Mouse (Mus musculus) retina, adult 2 months (tissue): ENCODE measurements around the gene Herc2.
"Not testable (repeated sequence)": the region's sequence is repeated elsewhere in the genome, so short reads cannot be mapped to it uniquely, and the experiment has no call there.

Experiments used
- DNase-seq: peaks from one replicate; pipeline ENCODE4 v3.0.0-alpha.2; 2012; ENCODE audit warnings: low read depth, low spot score

Herc2 gene

DNA sequence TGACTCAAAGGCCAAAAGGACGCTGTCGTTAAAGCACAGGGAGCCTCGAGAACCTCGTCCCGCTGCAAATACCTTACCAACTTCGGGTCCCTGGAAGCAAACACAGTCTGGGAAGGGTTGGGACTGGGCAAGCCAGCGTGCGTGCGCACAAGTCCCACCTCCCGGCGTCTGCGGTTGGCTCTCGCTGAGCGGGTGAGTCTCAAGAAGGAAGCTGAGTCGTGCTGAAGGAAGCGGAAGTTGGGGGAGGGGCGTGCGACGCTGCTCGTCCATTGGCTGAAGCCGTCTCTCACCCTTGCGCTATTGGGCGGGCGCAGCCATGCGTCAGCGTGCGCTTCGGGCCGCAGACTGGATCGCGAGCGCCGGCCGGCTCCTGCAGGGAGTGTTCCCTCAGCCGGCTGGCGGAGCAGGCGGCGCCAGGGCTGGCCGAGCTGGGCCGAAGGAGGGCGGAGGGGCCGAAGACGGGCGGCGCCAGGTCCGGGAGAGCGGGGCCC is at the start of gene Herc2:
TSS of gene Herc2 (plus strand) at position 366 of the 491 bp plus-strand sequence.
- peak; percentile 96 for DNase-seq

DNA sequence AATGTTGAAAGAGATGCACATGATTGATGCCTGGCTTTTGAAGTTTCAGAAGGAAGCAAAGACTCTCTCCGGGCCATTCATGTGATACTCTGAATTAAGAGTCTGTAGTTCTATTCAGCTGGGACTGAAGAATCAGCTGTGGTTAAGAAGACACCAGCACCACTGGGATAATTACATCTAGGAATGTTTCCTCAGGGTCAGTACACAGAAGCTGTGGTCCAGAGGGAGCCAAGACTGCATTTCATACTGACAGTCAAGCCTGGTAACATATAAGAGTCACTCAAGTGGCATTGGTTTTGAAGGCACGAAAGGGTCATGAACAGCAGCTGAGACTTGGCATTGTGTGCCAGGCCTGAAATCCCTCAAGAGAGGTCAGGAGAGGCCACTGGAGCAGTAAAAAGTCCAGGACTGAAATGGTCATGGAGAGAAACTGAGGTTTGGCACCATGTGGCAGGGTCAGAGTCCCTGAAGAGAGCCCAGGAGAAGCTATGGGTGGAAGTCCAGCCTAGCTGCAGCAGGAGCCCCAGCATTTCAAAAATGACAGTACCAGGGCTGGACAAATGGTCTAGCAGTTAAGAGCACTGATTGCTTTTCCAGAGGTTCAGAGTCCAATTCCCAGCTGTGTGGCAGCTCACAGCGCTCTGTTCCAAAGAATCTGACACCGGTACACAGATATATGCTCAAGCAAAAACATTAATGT is 39.5 kb upstream of the Herc2 start:
- DNase-seq, result no peak

DNA sequence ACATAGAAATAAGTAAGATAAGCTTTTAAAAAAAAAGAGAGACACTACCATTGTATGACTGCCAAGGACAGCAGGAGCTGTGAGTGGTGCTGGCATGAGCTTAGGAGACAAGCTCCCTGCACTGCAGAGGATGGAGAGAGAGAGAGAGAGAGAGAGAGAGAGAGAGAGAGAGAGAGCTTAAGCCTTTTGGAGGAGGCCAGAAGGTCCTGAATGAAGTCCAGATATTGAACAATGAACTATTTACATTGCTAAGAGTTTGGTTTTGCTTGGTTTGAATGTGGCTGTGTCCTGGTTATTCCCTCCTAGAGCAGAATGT is 39.0 kb upstream of the Herc2 start:
- no peak for DNase-seq

DNA sequence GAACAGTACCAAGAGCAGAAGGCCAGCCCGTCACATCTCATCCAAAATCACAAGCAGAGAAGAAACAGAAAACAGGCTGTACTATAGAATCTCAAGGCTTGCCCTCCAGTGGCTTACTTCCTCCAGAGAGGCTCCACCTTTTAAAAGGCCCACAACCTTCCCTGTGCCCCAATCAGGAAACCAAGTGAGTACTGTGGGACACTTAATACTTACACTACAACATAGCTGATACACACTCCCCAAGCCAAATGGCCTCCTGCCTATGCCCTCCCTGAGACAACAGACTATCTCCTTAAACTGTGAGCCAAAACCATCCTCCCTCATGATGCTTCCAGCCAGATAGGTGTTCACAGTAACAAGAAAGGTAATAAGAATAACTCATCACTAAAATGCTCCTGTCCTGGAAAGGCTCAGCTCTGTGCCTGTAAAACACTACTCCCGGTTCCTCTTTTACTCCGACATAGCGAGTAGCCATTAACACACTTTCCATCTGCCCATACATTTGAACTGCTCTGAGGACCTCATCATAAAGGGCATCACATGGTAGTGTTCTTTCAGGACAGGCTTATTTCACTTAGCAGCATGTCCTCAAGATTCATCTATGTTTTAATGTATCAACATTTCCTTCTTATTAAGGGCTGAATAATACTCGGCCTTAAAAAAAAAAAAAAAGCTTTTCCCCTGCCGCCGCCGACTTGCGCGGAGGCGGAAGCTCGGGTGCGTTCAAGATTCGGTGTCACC is 36.6 kb upstream of the Herc2 start:
- no peak for DNase-seq

DNA sequence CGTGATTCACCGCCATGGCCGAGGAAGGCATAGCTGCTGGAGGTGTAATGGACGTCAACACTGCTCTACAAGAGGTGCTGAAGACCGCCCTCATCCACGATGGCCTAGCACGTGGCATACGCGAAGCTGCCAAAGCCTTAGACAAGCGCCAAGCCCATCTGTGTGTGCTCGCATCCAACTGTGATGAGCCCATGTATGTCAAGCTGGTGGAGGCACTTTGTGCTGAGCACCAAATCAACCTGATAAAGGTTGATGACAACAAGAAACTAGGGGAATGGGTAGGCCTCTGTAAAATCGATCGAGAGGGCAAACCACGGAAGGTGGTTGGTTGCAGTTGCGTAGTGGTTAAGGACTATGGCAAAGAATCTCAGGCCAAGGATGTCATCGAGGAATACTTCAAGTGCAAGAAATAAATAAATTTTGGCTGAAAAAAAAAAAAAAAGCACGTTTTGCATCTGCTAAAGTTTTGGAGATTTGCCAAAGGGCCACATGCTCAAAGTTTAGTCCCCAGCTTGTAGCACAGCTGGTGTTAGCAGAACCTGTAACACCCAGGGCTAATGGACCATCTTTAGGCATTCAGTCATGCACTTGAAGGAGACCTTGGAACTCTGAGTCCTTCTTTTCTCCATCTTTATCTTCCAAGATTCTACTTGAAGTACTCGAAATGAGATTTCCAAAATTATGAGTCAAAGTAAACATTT is 35.8 kb upstream of the Herc2 start:
- DNase-seq, result not testable (repeated sequence)

DNA sequence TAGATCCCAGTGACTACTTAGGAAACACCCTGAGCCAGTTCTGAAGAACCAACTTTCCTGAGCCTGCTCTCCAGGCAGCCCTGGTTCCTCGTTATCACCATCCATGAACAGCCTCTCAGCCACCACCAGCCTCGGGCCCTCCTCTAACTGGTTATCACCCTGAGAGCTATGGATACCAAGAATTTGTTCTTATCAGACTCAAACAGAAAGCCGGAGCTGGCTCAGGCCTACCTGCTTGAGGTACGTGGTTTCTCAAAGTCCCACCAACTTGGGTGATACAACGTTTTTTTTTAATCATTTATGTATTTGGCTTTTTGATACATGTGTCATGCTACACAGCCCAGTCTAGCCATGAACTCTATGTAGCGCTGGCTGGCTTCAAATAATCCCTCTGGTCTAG is 34.8 kb upstream of the Herc2 start:
- no peak for DNase-seq

DNA sequence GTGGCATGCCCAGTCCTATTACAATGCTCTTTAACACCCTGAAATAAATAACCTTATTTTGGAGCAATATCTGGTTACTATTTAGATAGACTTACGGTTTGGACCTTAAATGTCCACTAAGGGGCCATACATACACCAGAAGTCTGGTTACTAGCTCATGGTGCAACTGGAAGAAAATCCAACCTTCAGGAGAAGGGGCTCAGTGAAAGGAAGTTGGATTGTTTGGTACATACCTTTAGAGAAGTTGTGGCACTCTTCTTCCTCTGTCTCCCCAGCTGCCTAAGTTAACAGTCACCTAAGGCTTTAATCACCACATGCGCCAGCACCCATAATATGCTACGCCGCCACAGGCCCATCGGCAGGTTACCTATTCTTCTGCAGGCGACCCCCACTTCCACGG is 34.2 kb upstream of the Herc2 start:
- DNase-seq, result no peak

DNA sequence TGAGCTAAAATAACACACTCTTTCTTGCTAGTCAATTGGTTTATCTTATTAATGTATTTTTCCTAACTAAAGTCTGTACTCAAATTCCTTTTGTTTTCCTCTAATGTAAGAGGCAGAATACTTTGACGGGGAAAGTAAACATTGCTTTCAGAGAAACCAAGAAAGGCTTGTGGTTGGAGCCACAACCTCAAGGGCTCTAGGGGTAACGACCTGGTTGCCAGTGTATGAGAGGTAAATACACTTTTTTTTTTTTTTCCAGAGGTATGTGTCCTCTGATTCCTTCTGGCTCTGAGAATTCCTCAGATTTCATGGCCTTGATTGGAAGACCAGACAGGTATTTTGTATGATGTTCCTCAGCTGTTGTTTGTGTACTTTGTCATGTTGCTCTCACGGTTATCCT is 32.2 kb upstream of the Herc2 start:
- no peak for DNase-seq

DNA sequence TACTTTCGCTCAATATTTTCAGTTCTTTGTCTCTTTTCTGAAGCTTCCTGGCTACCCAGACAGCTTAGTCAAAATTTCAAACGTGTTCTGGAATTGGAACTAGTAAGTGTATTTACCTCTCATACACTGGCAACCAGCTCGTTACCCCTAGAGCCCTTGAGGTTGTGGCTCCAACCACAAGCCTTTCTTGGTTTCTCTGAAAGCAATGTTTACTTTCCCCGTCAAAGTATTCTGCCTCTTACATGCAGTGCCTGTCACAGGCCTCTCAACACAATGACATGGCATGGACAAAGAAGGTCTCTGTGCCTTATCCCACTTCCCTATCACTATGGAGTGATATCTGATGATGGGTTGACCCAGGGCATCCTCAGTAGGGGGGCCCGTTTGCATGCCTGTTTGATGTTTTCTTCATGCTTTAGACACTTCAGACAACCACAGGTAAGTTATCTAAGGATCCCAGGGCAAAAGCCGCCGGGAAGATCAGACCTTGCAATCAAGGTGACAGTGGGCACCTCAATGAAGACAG is 31.5 kb upstream of the Herc2 start:
- DNase-seq, result no peak

DNA sequence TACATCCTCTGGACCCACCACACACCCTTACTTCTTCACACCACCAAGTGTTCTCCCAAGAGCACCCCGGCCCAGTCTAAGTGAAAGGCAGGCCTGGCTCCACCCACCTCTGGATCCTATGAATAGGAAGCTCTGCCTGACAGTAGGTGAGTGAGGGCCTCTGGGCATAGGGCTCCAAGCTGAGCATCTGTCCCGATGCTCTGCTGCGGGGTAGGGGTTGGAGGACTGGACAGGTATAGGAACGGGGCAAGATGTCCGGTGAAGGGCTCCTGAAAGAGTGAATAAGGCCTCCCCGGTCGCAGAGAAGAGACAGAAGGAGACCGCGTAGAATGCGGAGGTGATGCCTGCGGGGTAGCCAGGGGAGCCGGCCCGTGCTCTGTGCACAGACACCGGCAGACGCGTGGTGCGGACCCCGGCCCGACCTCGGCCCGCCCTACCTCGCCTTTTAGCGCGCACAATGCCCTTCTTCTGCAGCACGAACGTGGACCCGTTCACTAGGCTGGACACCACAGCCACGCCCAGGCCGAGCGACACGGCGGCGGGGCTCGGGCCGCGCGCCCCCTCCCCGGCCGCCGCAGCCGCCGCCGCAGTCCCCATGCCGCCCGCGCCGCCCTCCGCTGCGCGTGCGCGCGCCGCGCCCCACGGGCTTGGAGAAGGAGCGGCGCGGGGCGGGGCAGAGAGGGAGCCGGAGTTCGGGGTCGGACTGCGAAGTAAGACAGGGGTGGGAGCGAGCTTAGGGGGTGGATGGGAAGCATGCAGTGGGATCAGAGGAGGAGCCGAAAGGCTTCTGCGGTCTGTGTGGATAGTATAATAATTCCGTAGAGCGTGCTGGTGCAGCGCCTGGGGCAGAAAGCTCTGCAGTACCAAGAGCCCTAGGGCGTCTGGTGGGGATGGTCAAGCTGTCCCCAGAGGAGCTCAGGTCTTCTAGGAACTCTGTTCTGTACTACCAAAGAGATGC is 30.7 kb upstream of the Herc2 start:
- DNase-seq, result peak; percentile 37

DNA sequence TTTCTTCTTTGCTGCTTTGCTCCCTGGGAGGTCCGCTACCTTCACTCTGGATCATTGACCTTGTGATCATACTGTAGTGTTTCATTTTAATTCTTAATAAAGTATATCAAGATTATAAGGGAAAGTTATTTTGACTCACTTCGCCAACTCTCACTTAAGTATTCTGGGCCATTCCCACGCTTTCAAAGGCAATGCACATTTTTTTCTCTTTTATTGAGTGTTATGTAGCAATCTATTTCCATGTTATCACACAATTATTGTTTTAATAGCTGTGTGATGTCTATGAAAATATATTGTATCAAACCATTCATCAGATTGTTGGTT is 30.1 kb upstream of the Herc2 start, which contains the start of gene Nipa1:
TSS of gene Nipa1 (minus strand) at position 25 of the 324 bp plus-strand sequence.
- no peak for DNase-seq

DNA sequence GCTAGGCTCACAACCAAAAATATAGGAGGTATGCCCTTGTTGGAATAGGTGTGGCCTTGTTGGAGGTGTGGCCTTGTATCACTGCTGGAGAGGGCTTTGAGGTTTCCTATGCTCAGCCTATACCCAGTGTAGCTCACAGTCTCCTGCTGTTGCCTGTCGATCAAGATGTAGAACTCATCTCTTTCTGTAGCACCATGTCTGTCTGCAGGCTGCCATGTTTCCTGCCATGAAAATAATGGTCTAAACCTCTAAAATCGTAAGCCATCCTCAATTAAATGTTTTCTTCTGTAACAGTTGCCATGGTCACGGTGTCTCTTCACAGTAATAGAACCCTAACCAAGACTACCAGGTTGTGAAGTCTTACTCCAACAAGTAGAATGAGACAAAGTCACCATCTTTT is 26.4 kb upstream of the Herc2 start:
- no peak for DNase-seq

DNA sequence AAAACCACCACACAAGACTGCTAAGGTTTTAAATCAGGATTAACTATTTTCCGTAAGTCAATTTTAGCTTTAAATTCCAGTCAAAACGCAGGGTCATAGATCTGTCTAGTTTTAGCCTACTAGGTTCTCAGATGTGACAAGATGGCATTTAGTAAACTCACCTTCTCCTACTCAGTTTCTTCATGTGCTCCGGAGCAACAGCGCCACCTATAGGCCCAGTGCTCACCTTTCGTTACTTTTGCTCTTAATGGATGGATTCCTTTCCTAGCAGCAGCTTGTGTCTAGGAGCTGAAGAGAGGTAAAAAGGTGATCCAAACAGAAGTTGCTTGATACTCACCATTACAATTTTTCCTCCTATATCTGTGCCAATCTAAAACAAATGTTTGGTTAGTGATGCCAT is 7.6 kb upstream of the Herc2 start:
- DNase-seq, result peak; percentile 51

DNA sequence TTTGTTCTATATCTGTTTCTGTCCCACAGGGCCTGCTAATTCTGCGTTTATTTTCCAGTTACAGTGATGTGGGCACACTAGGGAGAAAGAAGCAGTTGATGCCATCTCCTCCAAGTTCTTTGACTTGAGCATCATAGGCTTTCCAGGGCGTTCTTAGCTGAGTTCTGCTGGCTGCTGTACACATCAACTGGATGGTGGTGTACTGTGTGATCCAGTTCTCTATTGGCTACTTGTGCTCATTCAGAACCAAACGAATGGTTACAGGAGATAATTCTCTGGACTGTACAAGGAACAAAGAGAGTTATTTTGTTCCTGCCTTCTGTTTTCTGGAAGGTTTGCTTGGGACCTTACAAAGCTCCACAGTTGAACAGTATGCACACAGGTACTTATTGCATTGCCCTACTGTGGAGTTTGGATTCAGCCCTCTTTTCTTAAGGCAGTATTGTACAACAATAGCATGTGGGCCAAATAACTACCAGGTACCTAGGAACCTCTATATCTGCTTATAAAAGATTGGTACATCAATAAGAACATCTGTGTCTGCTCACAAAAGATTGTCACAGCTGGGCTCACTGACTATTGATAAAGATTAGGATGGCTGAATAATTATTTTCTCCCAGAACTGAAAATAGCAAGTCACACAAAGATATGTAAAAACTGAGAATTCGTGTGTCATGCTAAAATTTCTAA is 6.3 kb upstream of the Herc2 start:
- DNase-seq, result no peak

DNA sequence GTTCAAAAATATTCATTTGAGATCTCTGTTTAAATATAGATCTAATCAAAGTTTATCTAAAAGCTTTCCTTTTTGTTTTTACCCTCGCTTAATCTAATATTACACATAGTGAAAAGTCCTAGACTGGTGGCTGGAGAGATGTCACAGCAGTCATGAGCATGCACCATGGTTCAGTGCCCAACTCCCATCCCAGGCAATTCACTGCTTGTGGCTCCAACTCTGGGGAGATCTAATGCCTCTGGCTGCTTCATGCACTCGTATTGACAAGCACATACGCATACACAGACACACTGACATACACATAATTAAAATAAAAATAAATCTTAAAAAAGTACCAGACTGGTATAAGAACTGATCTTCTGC is 5.7 kb upstream of the Herc2 start:
- no peak for DNase-seq

DNA sequence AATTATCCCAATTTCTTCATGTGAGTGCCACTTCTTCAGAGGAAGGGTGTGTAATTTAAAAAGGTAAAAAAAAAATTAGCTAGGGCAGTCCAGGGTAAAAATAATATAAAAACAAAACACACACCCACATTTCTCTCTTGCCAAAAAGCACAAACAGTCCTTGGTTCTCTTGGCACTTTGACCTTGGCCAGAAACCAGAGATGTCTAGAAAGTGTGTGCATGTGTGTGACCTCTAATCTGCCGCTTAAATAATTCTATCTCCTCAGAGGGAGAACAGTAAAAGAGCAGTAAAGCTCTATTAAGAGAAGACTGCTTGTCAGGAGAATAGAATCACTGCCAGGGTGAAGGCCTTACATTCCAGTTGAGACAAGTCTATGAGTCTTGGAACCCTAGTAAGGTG is 2.8 kb upstream of the Herc2 start:
- DNase-seq, result no peak

DNA sequence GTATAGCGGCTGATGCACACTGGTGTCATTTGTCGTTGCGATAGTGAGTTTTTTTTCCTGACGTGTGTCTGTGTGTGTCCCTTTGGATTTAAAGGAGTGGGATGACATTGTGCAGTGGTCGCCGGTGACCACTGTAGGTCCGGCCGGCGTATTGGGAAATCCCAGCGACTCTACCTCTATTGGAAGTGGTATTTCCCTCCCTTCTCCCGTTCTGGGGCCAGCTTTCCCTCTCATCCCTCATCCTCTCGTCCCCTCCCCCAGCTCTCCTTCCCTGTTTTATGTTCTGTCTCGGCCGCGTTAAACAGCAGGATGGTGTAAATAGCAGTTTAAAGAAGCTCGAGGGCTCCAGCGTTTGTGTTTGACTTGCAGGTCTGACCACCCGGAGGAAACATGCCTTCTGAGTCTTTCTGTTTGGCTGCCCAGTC is 503 bp downstream of the Herc2 start:
- DNase-seq, result no peak

DNA sequence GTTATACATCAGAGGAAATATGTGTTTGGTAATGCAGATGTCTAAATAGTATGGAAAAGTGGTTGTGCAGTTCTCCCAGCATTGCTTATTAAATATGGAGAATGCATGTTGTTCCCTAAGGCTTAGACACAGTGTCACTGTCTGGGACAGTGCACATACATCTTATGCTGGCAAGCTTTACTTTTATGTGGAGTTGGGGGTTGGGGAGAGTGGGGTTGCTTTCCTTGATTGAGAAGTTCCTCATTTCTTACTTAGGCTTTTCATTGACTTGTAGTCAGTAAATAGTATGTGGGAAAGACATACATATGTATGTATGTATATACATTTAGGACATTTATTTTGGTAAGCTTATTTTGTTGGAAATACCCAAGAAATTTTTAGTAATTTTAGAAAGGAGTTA is 3.0 kb downstream of the Herc2 start:
- no peak for DNase-seq

DNA sequence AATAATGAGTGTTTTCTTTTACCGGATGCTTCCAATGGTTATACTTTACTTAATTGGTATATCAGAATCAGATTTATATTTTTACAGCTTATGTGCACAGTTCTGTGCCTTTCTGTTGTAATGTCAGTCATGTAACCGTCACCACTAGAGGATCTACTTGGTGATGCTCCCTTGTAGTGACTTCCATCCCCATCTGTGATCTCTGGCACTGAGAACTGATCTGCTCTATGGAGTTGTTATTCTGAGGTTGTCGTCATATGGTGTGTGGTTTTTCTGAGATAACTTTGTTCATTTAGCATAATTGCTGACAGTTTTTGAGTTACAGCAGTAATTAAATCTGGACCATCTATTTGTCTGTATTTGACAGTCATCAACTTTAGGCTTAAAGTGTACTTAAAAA is 5.3 kb downstream of the Herc2 start:
- DNase-seq, result no peak

DNA sequence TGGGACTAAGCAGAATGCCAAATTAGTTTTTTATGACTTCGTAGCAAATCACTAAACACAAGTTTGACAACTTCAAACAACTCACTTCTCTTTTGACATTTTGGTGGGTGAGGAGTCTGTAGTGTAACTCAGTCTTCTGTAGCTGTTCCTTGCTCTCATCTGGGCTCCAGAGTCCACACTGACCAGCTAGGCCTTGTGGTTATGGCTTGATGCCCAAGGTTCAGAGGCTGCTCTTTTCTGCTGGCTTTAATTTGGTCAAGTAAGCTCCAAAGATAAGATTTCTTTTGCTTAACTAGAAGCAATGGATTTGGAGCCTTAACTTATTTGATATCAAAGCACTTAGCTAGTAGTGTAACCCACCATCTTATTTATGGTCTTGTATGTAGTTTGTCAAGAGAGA is 14.9 kb downstream of the Herc2 start:
- no peak for DNase-seq

DNA sequence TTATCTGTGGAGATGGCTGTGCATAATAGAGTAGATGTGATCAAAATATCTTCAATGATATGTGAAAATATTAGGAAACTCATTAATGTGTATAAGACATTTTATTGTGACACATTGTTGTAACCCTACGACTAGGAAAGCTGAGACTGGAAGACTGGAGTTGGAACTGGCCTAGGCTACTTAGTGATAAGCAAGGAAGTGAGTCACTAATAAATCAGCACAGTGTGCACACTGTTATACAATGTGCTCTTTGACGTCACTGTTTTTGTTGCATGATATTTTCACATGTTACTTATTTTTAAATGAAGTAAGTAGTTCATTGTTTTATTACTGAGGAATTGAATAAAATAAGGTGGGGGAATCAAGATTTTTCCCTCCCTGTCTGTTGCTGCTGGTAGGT is 16.1 kb downstream of the Herc2 start:
- DNase-seq, result no peak
